ENCODE assay signal across 15 mouse cellular contexts in genomic region chr12:12299303-12299702, GRCm38 (mm10). TPM values are rescaled to one million over a fixed set of nuclear protein-coding genes. Genes with fewer than 3 reads are reported as not detected.
DNase-seq lines count a peak whose midpoint lies in the region; ATAC-seq and TF ChIP-seq lines count a peak whose summit lies in the region.
"Had no signal": no experiment of that assay in that cellular context is flagged by ENCODE, and none has a peak within 500 bp of the region (broad histone marks: within the 10 kb centered on the region; RNA-seq: fewer than 3 reads in every experiment).

No protein-coding gene starts in this region.

- H3K27me3 ChIP-seq in forebrain, embryonic 16.5 days (replicated peaks; ENCODE audit: control insufficient read depth, insufficient read depth, low read length) = no peaks in the 10 kb centered on the region
- H3K27me3 ChIP-seq in forebrain, embryonic 11.5 days (ENCODE audit: control insufficient read depth, insufficient read depth, low read length) = no peaks in the 10 kb centered on the region
- H3K27me3 ChIP-seq in kidney, adult 2 months (replicated peaks; ENCODE audit: control insufficient read depth, insufficient read depth, low read length) = no peaks in the 10 kb centered on the region
- H3K27me3 ChIP-seq: embryonic facial prominence, embryonic 12.5 days; limb, embryonic 12.5 days had no signal

- DNase-seq in forebrain, embryonic 11.5 days (ENCODE audit: low spot score) = no peak
- DNase-seq in kidney, adult 2 months = peak; percentile 40
- no peak for DNase-seq in kidney, adult 9 months
- DNase-seq in heart, postnatal 4 days = peak; percentile 29
- DNase-seq in lung, postnatal 10 days = peak; percentile 68
- no peak for DNase-seq in layer of hippocampus, adult 11-12 months (ENCODE audit: low spot score)
- no peak for DNase-seq in urinary bladder, postnatal 14 days (ENCODE audit: low spot score)
- DNase-seq: cerebellum, adult 9-11 months; gastrocnemius, postnatal 25 days; right cerebral cortex, adult 18-20 months had no signal

- H3K36me3 ChIP-seq in forebrain, embryonic 16.5 days (ENCODE audit: control insufficient read depth, insufficient read depth) = peaks cover 2% of the 10 kb centered on the region; the same call in 1 of the 2 replicates
- no peaks in the 10 kb centered on the region for H3K36me3 ChIP-seq in forebrain, embryonic 11.5 days (ENCODE audit: control insufficient read depth, insufficient read depth, low read length)
- H3K36me3 ChIP-seq in kidney, adult 2 months (ENCODE audit: control insufficient read depth, insufficient read depth, low read length) = no peaks in the 10 kb centered on the region
- H3K36me3 ChIP-seq: embryonic facial prominence, embryonic 12.5 days; limb, embryonic 12.5 days had no signal

- no peak for TF ChIP-seq POLR2A in kidney, adult 2 months (IDR thresholded peaks at IDR 0.05; ENCODE audit: low read depth, low read length)

- TF ChIP-seq CTCF in kidney, adult 2 months (conservative IDR thresholded peaks at IDR 0.05; ENCODE audit: insufficient read depth, insufficient read length, low read depth, low read length) = no peak

- H3K4me2 ChIP-seq in forebrain, embryonic 16.5 days (ENCODE audit: low read length) = no peak overlapping the region
- no peak overlapping the region for H3K4me2 ChIP-seq in forebrain, embryonic 11.5 days (ENCODE audit: low read depth, low read length, severe bottlenecking)
- H3K4me2 ChIP-seq: embryonic facial prominence, embryonic 12.5 days; limb, embryonic 12.5 days had no signal

- H3K27ac ChIP-seq in forebrain, embryonic 16.5 days (ENCODE audit: low read length) = no peak overlapping the region
- no peak overlapping the region for H3K27ac ChIP-seq in forebrain, embryonic 11.5 days (ENCODE audit: low read depth, low read length)
- no peak overlapping the region for H3K27ac ChIP-seq in kidney, adult 2 months (ENCODE audit: insufficient read depth, low read depth, low read length)
- H3K27ac ChIP-seq: embryonic facial prominence, embryonic 12.5 days; limb, embryonic 12.5 days had no signal

- no peak overlapping the region for H3K4me3 ChIP-seq in forebrain, embryonic 16.5 days (replicated peaks; ENCODE audit: low read length)
- H3K4me3 ChIP-seq in forebrain, embryonic 11.5 days (ENCODE audit: low read depth, low read length) = no peak overlapping the region
- no peak overlapping the region for H3K4me3 ChIP-seq in kidney, adult 2 months (ENCODE audit: insufficient read depth, low read depth, low read length)
- H3K4me3 ChIP-seq: embryonic facial prominence, embryonic 12.5 days; limb, embryonic 12.5 days; myocyte had no signal

- peak; percentile 24; the same call in 1 of the 2 replicates for ATAC-seq in forebrain, embryonic 16.5 days
- ATAC-seq in forebrain, embryonic 11.5 days (replicated peaks; ENCODE audit: low FRiP score) = no peak
- ATAC-seq: forebrain, embryonic 14.5 days had no signal

- 63% methylated on average over 2 of the region's 2 CpGs for WGBS in forebrain, embryonic 16.5 days
- WGBS in forebrain, embryonic 11.5 days = 75% methylated on average over 2 of the region's 2 CpGs
- 76% methylated on average over 2 of the region's 2 CpGs for WGBS in kidney, adult 2 months

- H3K4me1 ChIP-seq in forebrain, embryonic 16.5 days (replicated peaks; ENCODE audit: control insufficient read depth, insufficient read depth, low read length) = peaks cover 8% of the 10 kb centered on the region
- H3K4me1 ChIP-seq in forebrain, embryonic 11.5 days (replicated peaks; ENCODE audit: control insufficient read depth, insufficient read depth, low read length) = no peaks in the 10 kb centered on the region
- H3K4me1 ChIP-seq in kidney, adult 2 months (ENCODE audit: control insufficient read depth, insufficient read depth, low read length) = peaks cover 3% of the 10 kb centered on the region; the same call in 1 of the 2 replicates

- H3K9me3 ChIP-seq in forebrain, embryonic 16.5 days (ENCODE audit: control insufficient read depth, low read length) = no peaks in the 10 kb centered on the region
- no peaks in the 10 kb centered on the region for H3K9me3 ChIP-seq in forebrain, embryonic 11.5 days (ENCODE audit: control insufficient read depth, low read length)
- H3K9me3 ChIP-seq: embryonic facial prominence, embryonic 12.5 days; limb, embryonic 12.5 days had no signal

- no peak overlapping the region for H3K9ac ChIP-seq in forebrain, embryonic 16.5 days (replicated peaks; ENCODE audit: low read depth, low read length)
- H3K9ac ChIP-seq in forebrain, embryonic 11.5 days (ENCODE audit: low read length) = no peak overlapping the region
- H3K9ac ChIP-seq: embryonic facial prominence, embryonic 12.5 days; limb, embryonic 12.5 days had no signal

RNA-seq across cellular contexts. Expression of gene Fam49a, which starts 37.4 kb away (rescaled TPM):
- 186 and 218 TPM in 2 replicates for polyA plus RNA-seq in forebrain, embryonic 16.5 days (2015; fragmentation: Nextera tagmentation; extraction: Ambion mirVana)
- polyA plus RNA-seq in forebrain, embryonic 11.5 days (2014; fragmentation: Nextera tagmentation; extraction: Ambion mirVana) = 10.7 and 12.9 TPM in 2 replicates
- polyA plus RNA-seq in kidney, adult 2 months (2012; rRNA removed) = 2.4 and 3.4 TPM in 2 replicates
- 10 to 100 TPM; 17.6 to 19.0 TPM for total RNA-seq in heart, postnatal 4 days (2021)
- polyA plus RNA-seq: myocyte had no signal

Comparison
In these comparisons a context has a peak if more than half of its experiments do, and no peak if none do; other contexts are left out.
1. DNase-seq: peak in kidney, adult 2 months (single experiment), heart, postnatal 4 days (single experiment) and lung, postnatal 10 days (single experiment); none in forebrain, embryonic 11.5 days (single experiment), kidney, adult 9 months (single experiment), layer of hippocampus, adult 11-12 months (single experiment) and urinary bladder, postnatal 14 days (single experiment).
2. RNA of gene Fam49a, which starts 37.4 kb away (polyA plus RNA-seq): 186 to 218 TPM in forebrain, embryonic 16.5 days; 10.7 to 12.9 TPM in forebrain, embryonic 11.5 days and 2.4 to 3.4 TPM in kidney, adult 2 months; every median in the first group is over 10 times any median in the second.